Mouse (Mus musculus) embryonic fibroblast, embryonic 13.5 days (primary cell): Measurements from ENCODE around the gene Gm5678.

Experiments
- CTCF ChIP-seq: IDR thresholded peaks from 2 replicates; pipeline ENCODE4 v1.5.1; 2011; ENCODE audit warnings: mild to moderate bottlenecking, control low read depth, low read length, moderate library complexity, borderline replicate concordance; ENCODE audit not compliant: insufficient read depth
- POLR2A ChIP-seq: IDR thresholded peaks from 2 replicates; pipeline ENCODE4 v1.6.1; 2011; ENCODE audit warnings: low read depth, mild to moderate bottlenecking, control low read depth, low read length, moderate library complexity

DNA sequence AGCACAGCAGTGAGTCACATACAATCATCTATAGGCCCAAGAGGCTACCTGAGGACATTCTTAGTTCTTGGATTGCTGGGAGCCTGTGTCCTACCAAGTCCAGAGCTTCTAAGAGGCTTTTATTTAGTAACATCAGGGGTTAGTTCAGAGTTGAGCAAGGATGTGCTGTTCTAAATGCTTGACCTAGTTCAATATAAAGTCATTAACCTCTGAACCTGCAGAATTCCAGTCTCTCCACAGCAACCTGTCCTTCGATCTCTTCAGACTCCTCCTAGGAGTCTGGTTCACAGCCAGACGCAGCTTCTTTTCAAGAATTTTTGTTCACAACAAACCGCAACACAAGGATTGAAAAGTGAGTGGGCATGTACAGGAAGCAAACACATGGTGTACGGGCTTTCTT, 16.9 kb upstream of the Gm5678 start:
- TF ChIP-seq POLR2A (no peak), CTCF (no peak)
